Mouse (Mus musculus) brain, adult 10 weeks (tissue): ENCODE results near the gene Lrrc8d. TPM values are rescaled to one million over a fixed set of nuclear protein-coding genes. Genes with fewer than 3 reads are reported as not detected.

Experiments used
- polyA plus RNA-seq: library from polyadenylated mRNA; stranded (reverse); fragments of 350-450 nt; fragmentation: Illumina TruSeq; extraction: RNeasy Lipid Tissue Mini Kit (QIAGEN cat#74804); gene quantifications from one replicate; pipeline ENCODE4 v1.2.3, GENCODE M21; 2015; ENCODE audit warnings: low read depth, low replicate concordance

The Lrrc8d gene
- polyA plus RNA-seq, result 23.1 TPM

GRCm38 (mm10) chr5:105699141-105700069, at the start of gene Lrrc8d:
Lrrc8d (plus strand) TSS chr5:105699969.

GRCm38 (mm10) chr5:105876068-105876924, 176.5 kb downstream of the Lrrc8d start, which contains the start of gene Zfp326:
Zfp326 (plus strand) TSS chr5:105876565.

Other genes starting within 250 kb of the Lrrc8d start
- gene Lrrc8c, start 180.6 kb upstream of the Lrrc8d start, polyA plus RNA-seq, result 8.8 TPM
- 30.1 TPM for gene Zfp326, start 176.6 kb downstream of the Lrrc8d start, polyA plus RNA-seq